Mouse (Mus musculus): ENCODE data around the gene Map6. TPM values are rescaled to one million over a fixed set of nuclear protein-coding genes. Genes with fewer than 3 reads are reported as not detected.

The Map6 gene
- polyA plus RNA-seq, 1 experiment: 5.1 TPM

DNA sequence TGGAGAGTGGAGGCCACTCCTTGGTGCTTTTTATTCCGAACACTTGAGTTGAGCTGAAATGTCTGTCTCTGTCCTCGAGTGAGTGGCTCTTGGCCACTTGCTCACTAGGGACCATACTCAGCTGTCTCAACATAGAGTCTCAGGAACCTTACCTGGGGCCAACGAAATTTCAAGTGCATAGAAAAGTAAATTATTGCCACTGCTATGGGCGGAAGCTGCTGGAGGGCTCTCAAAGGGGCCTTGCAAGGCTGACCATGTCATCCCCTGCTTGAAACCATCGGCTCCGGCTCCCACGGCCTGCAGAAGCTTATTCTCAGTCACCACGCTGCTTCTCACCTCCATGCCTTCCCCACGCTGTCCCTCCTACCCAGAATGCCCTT lies 56.1 kb downstream of the Map6 start:
- no peaks in the 10 kb centered on the region for H3K36me3 ChIP-seq (ENCODE audit: control insufficient read depth, insufficient read depth, low read length)
- no peak overlapping the region for H3K4me3 ChIP-seq (ENCODE audit: control insufficient read depth, low read depth, low read length)
- no peaks in the 10 kb centered on the region; the same call in 1 of the 2 replicates for H3K4me1 ChIP-seq (ENCODE audit: control insufficient read depth, insufficient read depth, low read length)
- no peaks in the 10 kb centered on the region for H3K27me3 ChIP-seq (ENCODE audit: control insufficient read depth, insufficient read depth, low read length)
- TF ChIP-seq CTCF (IDR thresholded peaks at IDR 0.05; ENCODE audit: control insufficient read depth, insufficient read depth, insufficient replicate concordance, low read depth, low read length) (no peak), POLR2A (IDR thresholded peaks at IDR 0.05; ENCODE audit: control insufficient read depth, low read depth, low read length) (no peak)
- H3K27ac ChIP-seq (ENCODE audit: control insufficient read depth, insufficient read depth, low read depth, low read length): no peak overlapping the region

DNA sequence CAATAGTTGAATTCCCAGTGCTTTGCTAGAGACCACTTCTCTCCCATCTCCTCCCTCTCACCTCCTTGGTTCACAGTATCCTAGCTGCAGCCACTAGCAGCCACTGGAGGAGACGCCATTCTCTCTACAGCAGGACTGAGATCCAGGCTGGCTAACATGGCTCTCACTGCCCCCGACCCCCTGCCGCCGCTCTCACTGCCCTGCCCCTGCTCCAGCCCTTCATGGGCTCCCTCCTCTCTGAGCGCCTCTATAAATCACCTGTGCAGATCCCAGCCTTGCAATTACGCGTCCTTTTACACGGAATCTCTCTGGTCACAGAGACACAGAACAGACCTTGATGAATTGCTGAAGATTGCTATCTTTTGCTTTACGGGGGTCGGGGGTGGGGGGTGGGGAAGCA lies 57.6 kb downstream of the Map6 start:
- no peak overlapping the region for H3K27ac ChIP-seq (ENCODE audit: control insufficient read depth, insufficient read depth, low read depth, low read length)
- H3K4me1 ChIP-seq (ENCODE audit: control insufficient read depth, insufficient read depth, low read length): no peaks in the 10 kb centered on the region; the same call in 1 of the 2 replicates
- H3K27me3 ChIP-seq (ENCODE audit: control insufficient read depth, insufficient read depth, low read length): no peaks in the 10 kb centered on the region
- H3K4me3 ChIP-seq (ENCODE audit: control insufficient read depth, low read depth, low read length): no peak overlapping the region
- H3K36me3 ChIP-seq (ENCODE audit: control insufficient read depth, insufficient read depth, low read length): no peaks in the 10 kb centered on the region
- TF ChIP-seq POLR2A (IDR thresholded peaks at IDR 0.05; ENCODE audit: control insufficient read depth, low read depth, low read length) (no peak), CTCF (IDR thresholded peaks at IDR 0.05; ENCODE audit: control insufficient read depth, insufficient read depth, insufficient replicate concordance, low read depth, low read length) (no peak)

DNA sequence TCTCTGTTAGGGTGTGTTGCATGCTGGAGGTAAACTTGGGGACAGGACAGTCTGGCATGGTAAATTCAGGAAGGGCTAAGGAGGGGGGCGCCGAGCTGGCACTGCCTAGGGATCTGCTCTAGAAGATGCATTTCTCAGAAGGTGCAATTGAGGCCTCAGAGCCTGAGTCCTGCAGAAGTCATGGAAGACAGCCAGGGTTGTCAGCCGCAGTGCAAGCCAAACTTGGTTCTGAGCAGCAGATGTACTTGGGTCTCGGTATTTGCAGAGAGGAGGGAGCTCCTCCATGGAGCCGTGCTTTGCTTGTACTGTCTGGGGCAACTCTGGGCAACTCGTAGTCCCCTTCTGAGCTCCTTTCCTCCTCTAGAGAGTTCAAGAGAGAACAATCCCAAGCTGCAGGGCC lies 58.9 kb downstream of the Map6 start:
- Histone ChIP-seq H3K36me3 (ENCODE audit: control insufficient read depth, insufficient read depth, low read length) (no peaks in the 10 kb centered on the region), H3K27ac (ENCODE audit: control insufficient read depth, insufficient read depth, low read depth, low read length) (no peak overlapping the region), H3K4me3 (ENCODE audit: control insufficient read depth, low read depth, low read length) (no peak overlapping the region), H3K27me3 (ENCODE audit: control insufficient read depth, insufficient read depth, low read length) (no peaks in the 10 kb centered on the region), H3K4me1 (ENCODE audit: control insufficient read depth, insufficient read depth, low read length) (no peaks in the 10 kb centered on the region; the same call in 1 of the 2 replicates)
- TF ChIP-seq CTCF (IDR thresholded peaks at IDR 0.05; ENCODE audit: control insufficient read depth, insufficient read depth, insufficient replicate concordance, low read depth, low read length): no peak
- TF ChIP-seq POLR2A (IDR thresholded peaks at IDR 0.05; ENCODE audit: control insufficient read depth, low read depth, low read length): no peak

DNA sequence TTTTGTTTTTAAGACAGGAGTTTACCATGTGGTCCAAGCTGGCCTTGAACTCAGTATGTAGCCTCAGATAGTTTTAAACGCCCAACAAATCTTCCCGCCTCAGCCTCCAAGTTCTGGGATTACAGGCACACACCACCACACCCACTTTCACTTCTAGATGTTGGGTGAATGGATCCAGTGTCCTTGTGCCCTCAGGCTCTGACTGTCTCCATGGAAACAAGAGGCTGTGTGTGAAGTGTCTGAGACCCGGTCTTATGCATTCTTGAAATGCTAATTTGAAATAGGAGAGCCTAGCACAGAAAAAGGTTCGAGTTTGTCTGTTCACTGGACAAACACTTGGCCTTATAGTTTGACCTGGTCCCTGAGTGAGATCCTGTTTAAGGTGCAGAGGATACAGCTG lies 61.6 kb downstream of the Map6 start:
- H3K36me3 ChIP-seq (ENCODE audit: control insufficient read depth, insufficient read depth, low read length): no peaks in the 10 kb centered on the region
- no peaks in the 10 kb centered on the region for H3K4me1 ChIP-seq (ENCODE audit: control insufficient read depth, insufficient read depth, low read length)
- no peak overlapping the region for H3K27ac ChIP-seq (ENCODE audit: control insufficient read depth, insufficient read depth, low read depth, low read length)
- no peak overlapping the region for H3K4me3 ChIP-seq (ENCODE audit: control insufficient read depth, low read depth, low read length)
- no peaks in the 10 kb centered on the region for H3K27me3 ChIP-seq (ENCODE audit: control insufficient read depth, insufficient read depth, low read length)
- no peak for TF ChIP-seq CTCF (IDR thresholded peaks at IDR 0.05; ENCODE audit: control insufficient read depth, insufficient read depth, insufficient replicate concordance, low read depth, low read length)

DNA sequence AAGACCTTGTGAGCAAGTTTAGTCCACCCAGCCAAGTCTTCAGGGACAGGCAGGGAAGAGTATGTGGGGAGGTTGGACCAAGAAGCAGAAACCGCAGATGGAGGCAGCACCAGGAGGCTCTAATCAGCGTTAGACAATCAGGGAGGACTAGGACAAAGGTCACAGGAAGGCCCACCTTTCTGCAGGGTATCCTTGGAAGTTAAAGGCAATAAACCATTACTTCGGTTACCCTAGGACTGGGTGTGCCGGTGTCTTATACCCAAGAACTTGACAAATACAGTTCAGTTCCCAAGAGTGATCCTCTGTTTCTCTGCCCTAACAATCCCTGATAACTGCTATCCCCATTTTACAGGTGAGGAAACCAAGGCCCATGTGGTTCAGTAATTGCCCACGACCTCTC lies 62.8 kb downstream of the Map6 start:
- no peak overlapping the region for H3K4me3 ChIP-seq (ENCODE audit: control insufficient read depth, low read depth, low read length)
- TF ChIP-seq CTCF (IDR thresholded peaks at IDR 0.05; ENCODE audit: control insufficient read depth, insufficient read depth, insufficient replicate concordance, low read depth, low read length): no peak
- no peak for TF ChIP-seq POLR2A (IDR thresholded peaks at IDR 0.05; ENCODE audit: control insufficient read depth, low read depth, low read length)
- no peaks in the 10 kb centered on the region for H3K36me3 ChIP-seq (ENCODE audit: control insufficient read depth, insufficient read depth, low read length)
- no peak overlapping the region for H3K27ac ChIP-seq (ENCODE audit: control insufficient read depth, insufficient read depth, low read depth, low read length)
- H3K27me3 ChIP-seq (ENCODE audit: control insufficient read depth, insufficient read depth, low read length): no peaks in the 10 kb centered on the region
- no peaks in the 10 kb centered on the region for H3K4me1 ChIP-seq (ENCODE audit: control insufficient read depth, insufficient read depth, low read length)

DNA sequence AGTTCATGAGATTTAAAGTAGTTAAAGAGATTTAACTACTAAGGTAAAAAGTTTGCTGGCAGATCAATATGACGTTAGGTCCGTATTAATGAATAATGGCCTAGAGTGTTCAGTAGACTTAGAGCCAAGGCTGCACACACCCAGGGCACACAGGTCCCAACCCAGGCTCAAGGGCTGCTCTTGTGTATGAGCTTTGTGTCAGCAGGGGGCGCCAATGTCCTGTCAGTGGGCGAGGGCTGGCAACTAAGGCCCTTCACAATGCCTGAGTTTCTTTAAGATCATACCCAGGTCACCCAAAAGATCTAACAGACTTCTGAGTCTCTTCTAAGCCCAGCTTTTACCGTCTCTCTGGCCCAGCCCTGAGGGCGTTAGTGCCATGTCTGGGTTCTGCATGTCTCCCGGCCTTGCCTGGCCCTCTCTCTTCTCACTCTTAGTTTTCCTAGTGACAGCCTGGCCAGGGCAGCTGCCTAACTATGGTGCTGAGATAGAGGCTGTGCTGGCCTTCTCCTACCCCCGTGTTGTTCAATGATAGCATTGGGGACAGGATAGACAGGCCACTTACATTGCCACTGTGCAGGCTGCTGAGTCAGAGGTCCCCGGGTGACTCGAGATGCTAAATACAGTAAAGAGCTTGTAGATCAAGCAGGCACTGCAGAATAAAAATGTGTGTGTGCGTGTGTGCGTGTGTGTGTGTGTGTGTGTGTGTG lies 65.7 kb downstream of the Map6 start:
- no peaks in the 10 kb centered on the region for H3K27me3 ChIP-seq (ENCODE audit: control insufficient read depth, insufficient read depth, low read length)
- TF ChIP-seq POLR2A (IDR thresholded peaks at IDR 0.05; ENCODE audit: control insufficient read depth, low read depth, low read length): no peak
- peak; percentile 82; the same call in 1 of the 2 replicates for TF ChIP-seq CTCF (IDR thresholded peaks at IDR 0.05; ENCODE audit: control insufficient read depth, insufficient read depth, insufficient replicate concordance, low read depth, low read length)
- H3K36me3 ChIP-seq (ENCODE audit: control insufficient read depth, insufficient read depth, low read length): no peaks in the 10 kb centered on the region
- H3K27ac ChIP-seq (ENCODE audit: control insufficient read depth, insufficient read depth, low read depth, low read length): no peak overlapping the region
- H3K4me1 ChIP-seq (ENCODE audit: control insufficient read depth, insufficient read depth, low read length): no peaks in the 10 kb centered on the region
- no peak overlapping the region for H3K4me3 ChIP-seq (ENCODE audit: control insufficient read depth, low read depth, low read length)

DNA sequence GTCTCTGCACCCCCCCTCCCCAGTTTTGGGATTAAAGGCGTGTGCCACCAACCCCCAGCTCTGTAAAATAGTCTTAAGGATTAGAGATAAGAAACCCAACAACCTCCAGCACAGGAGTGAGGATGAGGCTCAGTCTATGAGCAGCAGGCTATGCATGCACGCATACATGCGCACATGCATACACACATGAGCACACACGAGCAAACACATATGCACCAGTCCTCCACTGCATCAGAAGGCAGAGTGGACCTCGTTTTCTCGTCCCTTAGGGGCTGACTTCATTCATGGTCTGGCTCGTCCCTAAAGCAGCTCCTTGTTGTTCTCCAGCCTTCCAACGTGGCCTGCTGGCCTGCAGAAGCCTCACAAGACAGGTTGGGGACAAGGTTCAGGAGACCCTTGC lies 73.5 kb downstream of the Map6 start:
- H3K4me1 ChIP-seq (ENCODE audit: control insufficient read depth, insufficient read depth, low read length): peaks cover 4% of the 10 kb centered on the region
- H3K27me3 ChIP-seq (ENCODE audit: control insufficient read depth, insufficient read depth, low read length): no peaks in the 10 kb centered on the region
- no peaks in the 10 kb centered on the region for H3K36me3 ChIP-seq (ENCODE audit: control insufficient read depth, insufficient read depth, low read length)
- no peak overlapping the region for H3K4me3 ChIP-seq (ENCODE audit: control insufficient read depth, low read depth, low read length)
- H3K27ac ChIP-seq (ENCODE audit: control insufficient read depth, insufficient read depth, low read depth, low read length): no peak overlapping the region
- no peak for TF ChIP-seq POLR2A (IDR thresholded peaks at IDR 0.05; ENCODE audit: control insufficient read depth, low read depth, low read length)
- no peak for TF ChIP-seq CTCF (IDR thresholded peaks at IDR 0.05; ENCODE audit: control insufficient read depth, insufficient read depth, insufficient replicate concordance, low read depth, low read length)

Data from testis, adult 2 months (tissue).